Mouse (Mus musculus) cortical plate, adult 2 months (tissue): ENCODE measurements around the gene Stox2.

Experiments
- CTCF ChIP-seq: fragments of 200-500 bp; IDR thresholded peaks from 2 replicates; pipeline ENCODE4 v1.5.1; 2011; ENCODE audit warnings: mild to moderate bottlenecking, control low read depth, low read length; ENCODE audit not compliant: insufficient read depth; ENCODE audit errors: extremely low read depth
- POLR2A ChIP-seq: fragments of 200-500 bp; IDR thresholded peaks from 2 replicates; pipeline ENCODE4 v1.6.1; 2011; ENCODE audit warnings: mild to moderate bottlenecking, low read length, control low read depth; ENCODE audit not compliant: insufficient read depth; ENCODE audit errors: extremely low read depth

DNA sequence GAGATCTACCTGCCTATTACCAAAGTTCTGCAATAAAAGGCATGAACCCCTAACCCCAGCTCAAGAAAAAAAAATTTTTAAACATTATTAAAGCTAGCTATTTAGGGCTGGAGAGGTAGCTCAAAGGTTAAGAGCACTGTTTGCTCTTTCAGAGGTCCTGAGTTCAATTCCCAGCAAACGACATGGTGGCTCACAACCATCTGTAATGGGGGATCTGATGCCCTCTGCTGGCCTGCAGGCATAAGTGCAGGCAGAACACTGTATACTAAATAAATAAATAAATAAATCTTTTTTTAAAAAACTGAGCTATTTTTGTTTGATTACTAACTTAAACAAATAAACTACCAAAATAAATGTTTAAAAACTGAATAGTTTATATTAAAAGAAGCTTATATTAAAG, 60.4 kb downstream of the Stox2 start:
- TF ChIP-seq CTCF (peak; percentile 22; the same call in 1 of the 2 replicates), POLR2A (no peak)
